Mouse (Mus musculus): Measurements from ENCODE around the gene Lefty1. TPM values are rescaled to one million over a fixed set of nuclear protein-coding genes. Genes with fewer than 3 reads are reported as not detected.
"Not testable (repeated sequence)": the region's sequence is repeated elsewhere in the genome, so short reads cannot be mapped to it uniquely, and the experiment has no call there.

The Lefty1 gene
- total RNA-seq (2021): under 1 TPM; 0.17 to 0.94 TPM

- no peak for DNase-seq (ENCODE audit: low spot score)
- intact Hi-C loops (cut with DNase I): no loop called here
Measured at GRCm38 (mm10) chr1:180934467-180935419, at the start of gene Lefty1. Lefty1 (plus strand) TSS chr1:180935022.

- intact Hi-C loops (cut with DNase I): no loop called here
- peak; percentile 85 for DNase-seq (ENCODE audit: low spot score)
Measured at GRCm38 (mm10) chr1:180888556-180889042, 46.2 kb upstream of the Lefty1 start.

- DNase-seq (ENCODE audit: low spot score): no peak
- intact Hi-C loops (cut with DNase I): no loop called here
Measured at GRCm38 (mm10) chr1:180889172-180889571, 45.6 kb upstream of the Lefty1 start.

GRCm38 (mm10) chr1:180889841-180890240, 45.0 kb upstream of the Lefty1 start:
- DNase-seq (ENCODE audit: low spot score): no peak
- intact Hi-C loops (cut with DNase I): no loop called here

GRCm38 (mm10) chr1:180892808-180893207, 42.0 kb upstream of the Lefty1 start, which contains the start of gene Lefty2:
Lefty2 (plus strand) TSS chr1:180893108.
- no peak for DNase-seq (ENCODE audit: low spot score)

GRCm38 (mm10) chr1:180894088-180894987, 40.5 kb upstream of the Lefty1 start:
- DNase-seq (ENCODE audit: low spot score); intact Hi-C loops (cut with DNase I): not testable (repeated sequence)

More at GRCm38 (mm10) chr1:180892808-180893207, 42.0 kb upstream of the Lefty1 start, which contains the start of gene Lefty2:
- intact Hi-C loops (cut with DNase I): no loop called here

GRCm38 (mm10) chr1:180901107-180901506, 33.7 kb upstream of the Lefty1 start:
- DNase-seq (ENCODE audit: low spot score): no peak
- intact Hi-C loops (cut with DNase I): loop anchor here (1.0 kb wide), 1 partner anchor 73 kb away; no protein-coding TSS in a partner anchor

GRCm38 (mm10) chr1:180902915-180903314, 31.9 kb upstream of the Lefty1 start:
- intact Hi-C loops (cut with DNase I): loop anchor here (2.0 kb wide), 1 partner anchor 38 kb away; no protein-coding TSS in a partner anchor
- no peak for DNase-seq (ENCODE audit: low spot score)

- intact Hi-C loops (cut with DNase I): loop anchor here (2.0 kb wide), 1 partner anchor 37 kb away; no protein-coding TSS in a partner anchor
- no peak for DNase-seq (ENCODE audit: low spot score)
Measured at GRCm38 (mm10) chr1:180903666-180904038, 31.2 kb upstream of the Lefty1 start.

GRCm38 (mm10) chr1:180904039-180904814, 30.6 kb upstream of the Lefty1 start, which contains the start of gene Pycr2:
Pycr2 (plus strand) TSS chr1:180904293.
- peak; percentile 89 for DNase-seq (ENCODE audit: low spot score)
- intact Hi-C loops (cut with DNase I): no loop called here

- intact Hi-C loops (cut with DNase I): no loop called here
- DNase-seq (ENCODE audit: low spot score): no peak
Measured at GRCm38 (mm10) chr1:180904815-180905080, 30.1 kb upstream of the Lefty1 start.

GRCm38 (mm10) chr1:180905307-180905706, 29.5 kb upstream of the Lefty1 start:
- intact Hi-C loops (cut with DNase I): no loop called here
- no peak for DNase-seq (ENCODE audit: low spot score)

GRCm38 (mm10) chr1:180905876-180906275, 28.9 kb upstream of the Lefty1 start:
- intact Hi-C loops (cut with DNase I): no loop called here
- DNase-seq (ENCODE audit: low spot score): no peak

- DNase-seq (ENCODE audit: low spot score): no peak
- intact Hi-C loops (cut with DNase I): no loop called here
Measured at GRCm38 (mm10) chr1:180906461-180907147, 28.2 kb upstream of the Lefty1 start.

- intact Hi-C loops (cut with DNase I): no loop called here
- no peak for DNase-seq (ENCODE audit: low spot score)
Measured at GRCm38 (mm10) chr1:180911138-180911537, 23.7 kb upstream of the Lefty1 start.

- intact Hi-C loops (cut with DNase I): no loop called here
- DNase-seq (ENCODE audit: low spot score): no peak
Measured at GRCm38 (mm10) chr1:180911653-180912287, 23.1 kb upstream of the Lefty1 start.

GRCm38 (mm10) chr1:180912792-180913191, 22.0 kb upstream of the Lefty1 start:
- DNase-seq (ENCODE audit: low spot score): no peak
- intact Hi-C loops (cut with DNase I): no loop called here

- DNase-seq (ENCODE audit: low spot score): no peak
Measured at GRCm38 (mm10) chr1:180913797-180914196, 21.0 kb upstream of the Lefty1 start.

More at GRCm38 (mm10) chr1:180913797-180914196, 21.0 kb upstream of the Lefty1 start:
- intact Hi-C loops (cut with DNase I): no loop called here
